Mouse (Mus musculus) liver, embryonic 14.5 days (tissue): ENCODE results near the gene Slamf8. TPM values are rescaled to one million over a fixed set of nuclear protein-coding genes. Genes with fewer than 3 reads are reported as not detected.
A peak's percentile ranks its signal among the peaks of the same experiment; 100 is the strongest.

Experiments
- ATAC-seq: fragments of 200-750 bp; cut with Nextera tagmentation; 2 replicates; pipeline ENCODE4 v1.8.0; 2017; ENCODE audit warnings: moderate number of reproducible peaks, mild to moderate bottlenecking, moderate library complexity; ENCODE audit not compliant: insufficient read depth
- DNase-seq, 3 experiments: peaks; one replicate each; pipeline ENCODE4 v3.0.0-alpha.2; 2012 to 2013; ENCODE audit warnings: low read depth in 3 of 3, low spot score in 3 of 3
- H3K27ac ChIP-seq: fragments of 300-500 bp; sonication (generic); 2 replicates; pipeline ENCODE4 v1.5.1; 2014; ENCODE audit warnings: moderate library complexity, mild to moderate bottlenecking, control low read depth, inconsistent platforms
- H3K27me3 ChIP-seq: fragments of 300-500 bp; sonication (generic); 2 replicates; pipeline ENCODE4 v1.6.1; 2014; ENCODE audit warnings: mild to moderate bottlenecking, low read length, moderate library complexity; ENCODE audit not compliant: control insufficient read depth, insufficient read depth
- H3K36me3 ChIP-seq: fragments of 300-500 bp; sonication (generic); replicated peaks from 2 replicates; pipeline ENCODE4 v1.6.1; 2014; ENCODE audit warnings: low read depth; ENCODE audit not compliant: control insufficient read depth, insufficient read depth
- H3K4me1 ChIP-seq, 2 experiments: fragments of 200-500 bp in 1 of 2; fragments of 300-500 bp in 1 of 2; sonication (generic) in 1 of 2; replicated peaks; 2 replicates each; pipeline ENCODE4 v1.6.1; 2012 to 2014; ENCODE audit warnings: antibody characterized with exemption in 1 of 2, inconsistent platforms in 1 of 2, low read length in 1 of 2; ENCODE audit not compliant: control insufficient read depth in 2 of 2, insufficient read depth in 2 of 2
- H3K4me2 ChIP-seq: fragments of 300-500 bp; sonication (generic); 2 replicates; pipeline ENCODE4 v1.6.1; 2014; ENCODE audit warnings: low read depth, mild to moderate bottlenecking, control low read depth, moderate library complexity
- H3K4me3 ChIP-seq, 2 experiments: fragments of 200-500 bp in 1 of 2; fragments of 300-500 bp in 1 of 2; sonication (generic) in 1 of 2; 2 replicates each; pipeline ENCODE4 v1.5.1; 2012 to 2014; ENCODE audit warnings: low read depth in 2 of 2, low read length in 2 of 2, mild to moderate bottlenecking in 2 of 2, control low read depth in 1 of 2, inconsistent platforms in 1 of 2, moderate library complexity in 1 of 2; ENCODE audit not compliant: insufficient read depth in 1 of 2
- H3K9ac ChIP-seq: fragments of 300-500 bp; sonication (generic); replicated peaks from 2 replicates; pipeline ENCODE4 v1.6.1; 2014; ENCODE audit warnings: mild to moderate bottlenecking, control low read depth, moderate library complexity
- H3K9me3 ChIP-seq: fragments of 300-500 bp; sonication (generic); 2 replicates; pipeline ENCODE4 v1.6.1; 2016; ENCODE audit warnings: low read length, mixed read lengths; ENCODE audit not compliant: control insufficient read depth
- CTCF ChIP-seq: IDR thresholded peaks from 2 replicates; pipeline ENCODE4 v1.5.1; 2016; ENCODE audit warnings: antibody characterized with exemption, low read depth, control low read depth
- EP300 ChIP-seq: IDR thresholded peaks from 2 replicates; pipeline ENCODE4 v1.6.1; 2016; ENCODE audit warnings: antibody characterized with exemption, low read depth
- WGBS: fragments of 180-500 bp; shearing (Covaris S2); extraction: QIAGEN DNeasy Blood & Tissue Kit; methylation state at CpG from one replicate; pipeline ENCODE4 v1.1.7; 2014; ENCODE audit not compliant: insufficient replicate concordance; 5-methylcytosine and 5-hydroxymethylcytosine counted together
- polyA plus RNA-seq, 2 experiments: library from polyadenylated mRNA; depleted of rRNA in 1 of 2; stranded (reverse) in 1 of 2; unstranded in 1 of 2; fragments of >200 nt; fragmentation: Nextera tagmentation in 1 of 2; extraction: Ambion mirVana in 1 of 2; gene quantifications; 2 replicates each; pipeline versions ENCODE4 v1.2.1 to v1.2.3; 2012 to 2014

Gene Slamf8
- polyA plus RNA-seq, 2 experiments: 0.09 to 0.11 TPM

DNA sequence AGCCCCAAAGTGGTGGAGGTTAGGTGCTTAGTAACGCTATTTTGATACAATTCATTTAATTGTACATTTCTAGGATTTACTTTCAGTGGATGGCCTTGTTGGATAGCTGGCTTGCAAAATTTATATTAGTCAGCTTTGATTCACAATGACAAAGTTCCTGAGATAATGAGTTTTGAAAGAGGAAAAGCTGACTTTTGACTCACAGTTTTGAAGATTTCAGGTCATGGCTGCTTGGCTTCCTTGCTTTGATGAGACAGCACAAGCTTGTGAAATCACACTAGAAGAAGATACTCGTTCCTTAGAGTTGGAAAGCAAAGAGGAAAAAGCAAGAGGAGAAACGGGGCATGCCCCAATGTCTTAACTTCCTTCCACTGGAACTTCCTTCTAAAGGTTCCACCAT is 24.2 kb downstream of the Slamf8 start:
- Histone ChIP-seq H3K27ac (no peak overlapping the region), H3K4me3 (no peak overlapping the region), H3K36me3 (no peaks in the 10 kb centered on the region), H3K9ac (no peak overlapping the region), H3K27me3 (peaks cover 29% of the 10 kb centered on the region), H3K9me3 (no peaks in the 10 kb centered on the region), H3K4me2 (no peak overlapping the region), H3K4me1 (no peaks in the 10 kb centered on the region)
- WGBS: 33% methylated on average over 3 of the region's 3 CpGs
- DNase-seq (no peak), ATAC-seq (no peak)
- TF ChIP-seq EP300 (no peak), CTCF (no peak)

DNA sequence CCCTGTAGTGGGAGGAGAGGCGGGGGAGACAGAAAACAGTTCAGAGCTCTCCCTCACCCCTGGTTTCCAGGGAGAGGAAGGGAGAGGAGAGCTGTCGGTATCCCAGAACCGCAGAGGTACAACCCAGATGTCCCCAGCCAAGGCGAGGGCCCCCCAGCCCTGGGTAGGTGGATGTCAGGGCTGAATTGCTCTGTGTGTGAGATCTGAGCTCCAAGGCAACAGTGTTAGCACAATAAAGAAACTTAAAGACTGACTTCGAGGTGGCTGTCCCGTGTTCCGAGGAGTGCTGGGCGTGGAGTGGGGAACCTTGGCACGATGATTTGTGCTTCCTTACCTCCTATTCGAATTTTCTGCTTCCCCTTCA is 26.9 kb downstream of the Slamf8 start:
- ATAC-seq: no peak
- H3K4me3 ChIP-seq: peak overlapping the region in 1 of 2 experiments; percentile 36; a peak in 1 of 4 replicates
- DNase-seq: no peak
- H3K27ac ChIP-seq: no peak overlapping the region
- no peaks in the 10 kb centered on the region for H3K4me1 ChIP-seq
- no peaks in the 10 kb centered on the region for H3K9me3 ChIP-seq
- H3K4me2 ChIP-seq: peak overlapping the region; percentile 52; the same call in 1 of the 2 replicates
- H3K9ac ChIP-seq: no peak overlapping the region
- TF ChIP-seq CTCF: no peak
- TF ChIP-seq EP300: no peak
- H3K36me3 ChIP-seq: no peaks in the 10 kb centered on the region
- WGBS: 2% methylated on average over 10 of the region's 10 CpGs
- H3K27me3 ChIP-seq: peaks cover 35% of the 10 kb centered on the region

DNA sequence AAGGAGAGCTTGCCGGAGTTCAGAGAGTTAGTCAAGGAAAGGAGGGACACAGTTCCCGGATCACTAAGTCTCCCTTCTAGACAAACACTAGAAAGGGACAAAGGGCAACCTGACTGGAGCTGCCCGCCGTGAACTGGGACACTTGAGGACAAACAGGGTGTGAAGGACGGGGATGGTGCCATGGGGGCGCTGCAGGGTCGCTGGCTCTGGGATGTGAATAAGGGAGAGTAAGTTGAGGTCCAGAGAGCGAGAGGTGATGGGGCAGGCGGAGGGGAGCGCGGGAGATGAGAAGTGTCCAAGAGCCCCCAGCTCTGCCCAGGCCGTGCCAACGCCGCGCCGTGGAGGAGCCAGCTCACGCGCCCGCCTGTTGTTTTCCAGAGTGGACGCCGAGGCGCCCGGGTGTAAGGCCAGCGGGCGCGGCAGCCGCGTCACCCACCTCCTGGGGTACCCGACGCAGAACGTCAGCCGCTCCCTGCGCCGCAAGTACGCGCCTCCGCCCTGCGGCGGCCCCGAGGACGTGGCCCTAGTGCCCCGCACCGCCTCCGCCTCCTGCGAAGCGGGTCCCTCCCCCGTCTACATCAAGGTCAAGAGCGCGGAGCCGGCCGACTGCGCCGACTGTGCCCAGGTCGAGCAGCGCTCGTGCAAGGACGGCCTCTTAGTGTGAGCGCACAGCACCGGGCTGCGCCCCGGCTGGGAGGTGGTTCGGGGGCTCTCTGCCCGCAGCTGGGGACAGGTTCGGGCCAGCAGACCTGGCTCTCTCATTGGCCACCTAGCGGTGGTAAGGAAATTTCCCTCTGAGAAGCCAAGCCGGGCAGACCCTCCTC is 27.5 kb downstream of the Slamf8 start:
- Histone ChIP-seq H3K27ac (no peak overlapping the region), H3K9ac (no peak overlapping the region), H3K36me3 (no peaks in the 10 kb centered on the region), H3K27me3 (peaks cover 35% of the 10 kb centered on the region), H3K9me3 (no peaks in the 10 kb centered on the region), H3K4me2 (peak overlapping the region; percentile 52), H3K4me1 (no peaks in the 10 kb centered on the region), H3K4me3 (peak overlapping the region; percentile 30 to 36)
- DNase-seq (no peak), ATAC-seq (peak; percentile 47; the same call in 1 of the 2 replicates)
- WGBS: under 1% methylated on average over 66 of the region's 66 CpGs
- no peak for TF ChIP-seq EP300
- TF ChIP-seq CTCF: peak; percentile 50

DNA sequence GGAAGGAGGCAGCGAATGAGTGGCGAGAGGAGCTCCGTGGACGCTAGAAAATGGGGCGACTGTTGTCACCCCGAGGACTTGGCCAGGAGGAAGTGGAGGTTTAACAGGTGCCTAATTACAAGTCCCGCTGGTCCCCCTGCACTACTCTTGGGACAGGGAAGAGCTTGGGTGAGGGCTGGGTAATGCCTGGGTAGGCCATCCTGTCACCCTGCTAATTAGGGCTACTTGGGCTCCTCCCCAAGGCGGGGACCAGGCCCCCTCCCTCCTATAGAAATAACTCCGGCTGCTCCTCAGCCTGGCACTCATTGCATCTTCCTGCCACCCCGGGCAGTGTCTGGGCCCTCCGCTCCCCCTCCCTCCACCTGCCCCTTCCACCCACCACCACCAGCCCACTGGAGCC is 34.7 kb downstream of the Slamf8 start, which contains the start of gene Vsig8:
Gene Vsig8 (plus strand): TSS at position 301 of the 400 bp plus-strand sequence.
- Histone ChIP-seq H3K4me1 (no peaks in the 10 kb centered on the region), H3K4me2 (no peak within 1 kb of the TSS), H3K27me3 (peaks cover 1% of the 10 kb centered on the region), H3K36me3 (no peaks in the 10 kb centered on the region), H3K9me3 (no peaks in the 10 kb centered on the region), H3K27ac (no peak within 1 kb of the TSS), H3K9ac (no peak within 1 kb of the TSS), H3K4me3 (no peak within 1 kb of the TSS)
- 60% methylated on average over 11 of the region's 11 CpGs for WGBS
- DNase-seq (no peak), ATAC-seq (no peak)
- TF ChIP-seq CTCF (no peak), EP300 (no peak)

DNA sequence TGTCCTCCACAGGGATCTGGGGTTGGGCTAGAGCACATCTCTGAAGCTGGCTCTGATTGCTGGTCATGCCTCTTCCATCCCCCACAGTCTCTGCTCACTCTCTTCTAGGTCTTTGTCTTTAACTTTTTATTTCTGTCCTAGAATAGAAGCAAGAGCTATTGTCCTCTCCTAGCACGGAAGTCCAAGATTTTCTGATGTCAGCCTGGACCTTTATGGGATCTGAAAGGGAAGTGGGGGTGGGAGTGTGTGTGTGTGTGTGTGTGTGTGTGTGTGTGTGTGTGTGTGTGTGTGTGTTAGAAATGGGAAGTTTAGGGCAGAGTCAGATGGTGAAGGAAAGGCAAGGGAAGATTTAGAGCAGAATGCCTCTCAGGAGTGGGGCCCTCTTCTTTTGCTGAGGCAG is 37.7 kb downstream of the Slamf8 start:
- TF ChIP-seq EP300 (no peak), CTCF (no peak)
- WGBS: 37% methylated on average over 1 of the region's 1 CpGs

More for the DNA sequence above, 37.7 kb downstream of the Slamf8 start:
- Histone ChIP-seq H3K27ac (no peak overlapping the region), H3K4me2 (no peak overlapping the region), H3K9me3 (no peaks in the 10 kb centered on the region), H3K27me3 (no peaks in the 10 kb centered on the region), H3K4me3 (no peak overlapping the region), H3K9ac (no peak overlapping the region), H3K4me1 (no peaks in the 10 kb centered on the region; a peak in 1 of 4 replicates), H3K36me3 (no peaks in the 10 kb centered on the region)
- DNase-seq: no peak
- no peak for ATAC-seq
